Comparison of ENCODE assay signal across 8 mouse cellular contexts in genomic region chr8:88627265-88627991, GRCm38 (mm10). TPM values are rescaled to one million over a fixed set of nuclear protein-coding genes. Genes with fewer than 3 reads are reported as not detected.
A peak's percentile ranks its signal among the peaks of the same experiment; 100 is the strongest.
DNase-seq lines count a peak whose midpoint lies in the region; ATAC-seq and TF ChIP-seq lines count a peak whose summit lies in the region.

No protein-coding gene starts in this region.

- no peaks in the 10 kb centered on the region for H3K4me1 ChIP-seq in embryonic fibroblast, embryonic 13.5 days (ENCODE audit: control insufficient read depth, insufficient read depth, low read length)
- 0 out of 2 replicates have a peak, but pooled peaks cover 2% of the 10 kb centered on the region for H3K4me1 ChIP-seq in heart, embryonic 11.5 days (ENCODE audit: control insufficient read depth, insufficient read depth, low read length)
- H3K4me1 ChIP-seq in kidney, embryonic 15.5 days = peaks cover 19% of the 10 kb centered on the region
- peaks cover 16% of the 10 kb centered on the region for H3K4me1 ChIP-seq in limb, embryonic 15.5 days

- no peaks in the 10 kb centered on the region for H3K9me3 ChIP-seq in heart, embryonic 11.5 days (replicated peaks; ENCODE audit: control insufficient read depth, low read length)
- no peaks in the 10 kb centered on the region for H3K9me3 ChIP-seq in kidney, embryonic 15.5 days (replicated peaks)
- H3K9me3 ChIP-seq in limb, embryonic 15.5 days = no peaks in the 10 kb centered on the region

- peak overlapping the region; percentile 78 for H3K9ac ChIP-seq in heart, embryonic 11.5 days (ENCODE audit: low read depth, low read length)
- peak overlapping the region; percentile 57 for H3K9ac ChIP-seq in kidney, embryonic 15.5 days
- H3K9ac ChIP-seq in limb, embryonic 15.5 days = peak overlapping the region; percentile 60

- no peak overlapping the region for H3K27ac ChIP-seq in embryonic fibroblast, embryonic 13.5 days (ENCODE audit: insufficient read depth, low read length)
- no peak overlapping the region for H3K27ac ChIP-seq in heart, embryonic 11.5 days (ENCODE audit: low read depth, low read length)
- H3K27ac ChIP-seq in kidney, embryonic 15.5 days = peak overlapping the region; percentile 23
- H3K27ac ChIP-seq in limb, embryonic 15.5 days = 0 out of 2 replicates have a peak overlapping the region, but pooled peaks have one; percentile 62

- DNase-seq in spleen, postnatal 4 days (ENCODE audit: low spot score in 2 of 2) = peak; percentile 33 to 73
- no peak for DNase-seq in spleen, adult 12 weeks (ENCODE audit: low spot score)
- peak; percentile 75 for DNase-seq in neural tube, embryonic 10.5 days (ENCODE audit: extremely low spot score, low spot score)
- peak; percentile 74 for DNase-seq in testis, postnatal 10 days (ENCODE audit: low spot score)

- H3K27me3 ChIP-seq in heart, embryonic 11.5 days (ENCODE audit: control insufficient read depth, insufficient read depth, low read length) = peaks cover 44% of the 10 kb centered on the region
- peaks cover 39% of the 10 kb centered on the region for H3K27me3 ChIP-seq in kidney, embryonic 15.5 days
- peaks cover 37% of the 10 kb centered on the region for H3K27me3 ChIP-seq in limb, embryonic 15.5 days

- peak overlapping the region; percentile 96 for H3K4me2 ChIP-seq in heart, embryonic 11.5 days
- peak overlapping the region; percentile 80 for H3K4me2 ChIP-seq in kidney, embryonic 15.5 days
- H3K4me2 ChIP-seq in limb, embryonic 15.5 days = peak overlapping the region; percentile 84

- peak overlapping the region; percentile 49 for H3K4me3 ChIP-seq in embryonic fibroblast, embryonic 13.5 days (ENCODE audit: insufficient read depth, low read length)
- H3K4me3 ChIP-seq in heart, embryonic 11.5 days (ENCODE audit: low read depth, low read length) = peak overlapping the region; percentile 53
- H3K4me3 ChIP-seq in kidney, embryonic 15.5 days (replicated peaks) = peak overlapping the region; percentile 52
- H3K4me3 ChIP-seq in limb, embryonic 15.5 days = peak overlapping the region; percentile 50

- WGBS in heart, embryonic 11.5 days (ENCODE audit: insufficient replicate concordance) = under 1% methylated on average over 98 of the region's 105 CpGs
- under 1% methylated on average over 105 of the region's 105 CpGs for WGBS in kidney, embryonic 15.5 days
- under 1% methylated on average over 105 of the region's 105 CpGs for WGBS in limb, embryonic 15.5 days

- TF ChIP-seq POLR2A in embryonic fibroblast, embryonic 13.5 days (IDR thresholded peaks at IDR 0.05; ENCODE audit: low read depth, low read length) = peak; percentile 28; the same call in 1 of the 2 replicates

- no peak for TF ChIP-seq CTCF in embryonic fibroblast, embryonic 13.5 days (IDR thresholded peaks at IDR 0.05; ENCODE audit: borderline replicate concordance, insufficient read depth, low read length)

- H3K36me3 ChIP-seq in heart, embryonic 11.5 days (ENCODE audit: control insufficient read depth, insufficient read depth, low read length) = no peaks in the 10 kb centered on the region
- no peaks in the 10 kb centered on the region for H3K36me3 ChIP-seq in kidney, embryonic 15.5 days
- no peaks in the 10 kb centered on the region for H3K36me3 ChIP-seq in limb, embryonic 15.5 days

- ATAC-seq in heart, embryonic 11.5 days (replicated peaks; ENCODE audit: insufficient number of reproducible peaks, low FRiP score, low TSS enrichment) = peak; percentile 63
- ATAC-seq in kidney, embryonic 15.5 days (replicated peaks; ENCODE audit: low FRiP score) = peak; percentile 70
- peak; percentile 69 for ATAC-seq in limb, embryonic 15.5 days (ENCODE audit: insufficient number of reproducible peaks, low FRiP score, low TSS enrichment, low read depth)

RNA-seq across cellular contexts. Expression of gene Snx20, which starts 8.5 kb away (rescaled TPM):
- polyA plus RNA-seq in embryonic fibroblast, embryonic 13.5 days (2011; ENCODE audit: insufficient read length, low read depth, missing spikeins) = 0.32 TPM in 1 of 2 replicates, not detected in the other
- polyA plus RNA-seq in heart, embryonic 11.5 days (2014; fragmentation: Nextera tagmentation; extraction: Ambion mirVana) = 0.39 and 0.63 TPM in 2 replicates
- 1.7 and 2.3 TPM in 2 replicates for polyA plus RNA-seq in kidney, embryonic 15.5 days (2015; fragmentation: Nextera tagmentation; extraction: Ambion mirVana)
- polyA plus RNA-seq in limb, embryonic 15.5 days (2015; fragmentation: Nextera tagmentation; extraction: Ambion mirVana) = 2.2 and 2.4 TPM in 2 replicates

RNA-seq across cellular contexts. Expression of gene Nod2, which starts 19.7 kb away (rescaled TPM):
- polyA plus RNA-seq in embryonic fibroblast, embryonic 13.5 days (2011; ENCODE audit: insufficient read length, low read depth, missing spikeins) = not detected in 2 replicates
- 0.04 TPM in 1 of 2 replicates, not detected in the other for polyA plus RNA-seq in heart, embryonic 11.5 days (2014; fragmentation: Nextera tagmentation; extraction: Ambion mirVana)
- 0.24 and 0.34 TPM in 2 replicates for polyA plus RNA-seq in kidney, embryonic 15.5 days (2015; fragmentation: Nextera tagmentation; extraction: Ambion mirVana)
- polyA plus RNA-seq in limb, embryonic 15.5 days (2015; fragmentation: Nextera tagmentation; extraction: Ambion mirVana) = 0.23 and 0.29 TPM in 2 replicates

Comparison
In these comparisons a context has a peak if more than half of its experiments do, and no peak if none do; other contexts are left out.
1. H3K27ac ChIP-seq: peak in kidney, embryonic 15.5 days (single experiment) and limb, embryonic 15.5 days (single experiment); none in embryonic fibroblast, embryonic 13.5 days (single experiment) and heart, embryonic 11.5 days (single experiment).
2. Peak in every context shown above with its lines, with median percentiles within 50 percentile points of each other: H3K4me3 ChIP-seq, ATAC-seq, H3K4me2 ChIP-seq and H3K9ac ChIP-seq.